Mouse (Mus musculus): Measurements from ENCODE around the gene Nhlrc4.

DNA sequence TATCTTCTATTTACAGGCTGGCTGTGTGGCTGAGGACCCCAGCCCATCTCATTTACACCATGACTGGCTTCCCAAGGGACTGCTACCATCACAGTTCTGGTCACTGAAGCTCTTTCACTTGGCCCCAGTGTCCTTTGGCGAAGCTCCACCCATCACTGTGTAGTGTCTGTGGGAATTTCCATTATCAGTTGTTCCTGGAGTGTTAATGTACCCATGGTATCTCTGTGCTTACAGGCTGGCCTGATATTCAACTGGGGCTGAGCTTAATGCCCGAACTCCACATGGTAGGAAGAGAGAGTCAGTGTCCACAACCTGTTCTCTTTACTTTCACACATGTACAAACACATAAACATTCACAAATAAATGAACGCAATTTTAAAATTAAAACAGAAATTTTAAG, 48.7 kb upstream of the Nhlrc4 start:
- TF ChIP-seq CTCF (IDR thresholded peaks at IDR 0.05) (no peak), EP300 (IDR thresholded peaks at IDR 0.05; ENCODE audit: insufficient read depth, low read depth, low read length) (no peak)
